Mouse (Mus musculus) midbrain, embryonic 12.5 days (tissue): ENCODE measurements around the gene Mmel1. TPM values are rescaled to one million over a fixed set of nuclear protein-coding genes. Genes with fewer than 3 reads are reported as not detected.
A peak's percentile ranks its signal among the peaks of the same experiment; 100 is the strongest.

Experiments used
- ATAC-seq: fragments of 200-750 bp; cut with Nextera tagmentation; 2 replicates; pipeline ENCODE4 v1.8.0; 2017; ENCODE audit warnings: low read depth, moderate TSS enrichment, moderate library complexity; ENCODE audit not compliant: low FRiP score
- H3K27ac ChIP-seq: fragments of 300-500 bp; sonication (generic); replicated peaks from 2 replicates; pipeline ENCODE4 v1.5.1; 2016; ENCODE audit warnings: mild to moderate bottlenecking
- H3K27me3 ChIP-seq: fragments of 300-500 bp; sonication (generic); 2 replicates; pipeline ENCODE4 v1.6.1; 2016; ENCODE audit warnings: mild to moderate bottlenecking
- H3K36me3 ChIP-seq: fragments of 300-500 bp; sonication (generic); 2 replicates; pipeline ENCODE4 v1.6.1; 2016
- H3K4me1 ChIP-seq: fragments of 300-500 bp; sonication (generic); 2 replicates; pipeline ENCODE4 v1.6.1; 2016
- H3K4me2 ChIP-seq: fragments of 300-500 bp; sonication (generic); replicated peaks from 2 replicates; pipeline ENCODE4 v1.6.1; 2016; ENCODE audit warnings: mild to moderate bottlenecking, moderate library complexity
- H3K4me3 ChIP-seq: fragments of 300-500 bp; sonication (generic); 2 replicates; pipeline ENCODE4 v1.5.1; 2016; ENCODE audit warnings: mild to moderate bottlenecking
- H3K9ac ChIP-seq: fragments of 300-500 bp; sonication (generic); replicated peaks from 2 replicates; pipeline ENCODE4 v1.6.1; 2016; ENCODE audit warnings: mild to moderate bottlenecking, moderate library complexity
- H3K9me3 ChIP-seq: fragments of 300-500 bp; sonication (generic); 2 replicates; pipeline ENCODE4 v1.6.1; 2016; ENCODE audit warnings: mild to moderate bottlenecking
- WGBS: fragments of 180-500 bp; shearing (Covaris S2); methylation state at CpG from one replicate; pipeline ENCODE4 v1.1.7; 2016; 5-methylcytosine and 5-hydroxymethylcytosine counted together
- polyA plus RNA-seq: library from polyadenylated mRNA; unstranded; fragments of >200 nt; fragmentation: Nextera tagmentation; extraction: Ambion mirVana; gene quantifications from 2 replicates; pipeline ENCODE4 v1.2.1, GENCODE M21; 2016

Gene Mmel1
- polyA plus RNA-seq, result 0.19 and 0.37 TPM in 2 replicates

- H3K27ac ChIP-seq, result no peak within 1 kb of the TSS
- no peak for ATAC-seq
- H3K4me1 ChIP-seq, result peaks cover 17% of the 10 kb centered on the region
- no peak within 1 kb of the TSS for H3K4me3 ChIP-seq
- H3K36me3 ChIP-seq, result no peaks in the 10 kb centered on the region
- H3K9me3 ChIP-seq, result no peaks in the 10 kb centered on the region
- 89% methylated on average over 7 of the region's 7 CpGs for WGBS
- H3K27me3 ChIP-seq, result peaks cover 44% of the 10 kb centered on the region
- no peak within 1 kb of the TSS for H3K9ac ChIP-seq
- H3K4me2 ChIP-seq, result no peak within 1 kb of the TSS
These were observed at the start of gene Mmel1 for GRCm38 (mm10) chr4:154869440-154869839. Gene Mmel1 (plus strand): TSS chr4:154869585.

DNA sequence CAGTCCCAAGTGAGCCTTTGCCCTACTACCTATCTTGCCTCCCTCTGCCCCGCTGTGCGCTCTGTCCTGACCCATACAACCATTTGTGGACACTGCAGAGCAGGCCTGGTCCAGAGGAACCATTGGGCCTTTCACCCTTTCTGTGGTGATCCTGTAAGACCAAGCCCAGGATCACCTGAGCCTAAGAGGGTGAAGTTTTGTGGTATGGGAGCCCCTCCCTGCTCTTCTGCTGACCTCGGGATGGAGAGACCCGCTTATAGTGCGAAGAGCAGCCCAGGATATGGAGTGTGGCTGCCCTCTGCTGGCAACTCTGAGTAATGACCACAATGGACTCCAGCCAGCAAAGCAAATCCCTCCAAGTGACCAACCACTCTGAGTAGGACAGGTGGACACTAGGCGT, 43.7 kb upstream of the Mmel1 start:
- H3K27me3 ChIP-seq, result peaks cover 32% of the 10 kb centered on the region
- H3K9ac ChIP-seq, result no peak overlapping the region
- H3K4me1 ChIP-seq, result peaks cover 3% of the 10 kb centered on the region; the same call in 1 of the 2 replicates
- ATAC-seq, result peak; percentile 54; the same call in 1 of the 2 replicates
- H3K9me3 ChIP-seq, result no peaks in the 10 kb centered on the region
- no peak overlapping the region for H3K4me2 ChIP-seq
- WGBS, result 32% methylated on average over 6 of the region's 6 CpGs
- H3K27ac ChIP-seq, result no peak overlapping the region
- H3K4me3 ChIP-seq, result no peak overlapping the region
- H3K36me3 ChIP-seq, result no peaks in the 10 kb centered on the region

DNA sequence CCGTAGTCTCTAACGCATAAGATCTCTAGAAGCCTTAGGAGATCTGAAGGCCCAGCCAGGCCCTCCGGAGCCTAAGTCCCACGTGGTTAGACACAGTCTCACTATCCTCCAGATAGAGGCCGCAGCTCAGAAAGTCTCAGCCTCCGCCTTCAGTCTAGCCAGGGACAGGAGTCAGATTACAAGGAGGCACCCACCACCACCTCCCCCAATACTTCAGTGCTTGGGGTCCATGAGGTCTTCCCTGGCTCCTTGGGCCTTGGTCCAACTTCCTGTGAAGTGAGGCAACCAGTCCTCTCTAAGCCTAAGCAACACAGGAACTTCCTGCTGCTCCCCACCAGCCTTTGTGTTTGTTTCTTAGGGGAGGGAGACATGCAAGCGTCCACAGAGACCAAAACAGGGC, 43.2 kb upstream of the Mmel1 start:
- Histone ChIP-seq H3K9me3 (no peaks in the 10 kb centered on the region), H3K27ac (no peak overlapping the region), H3K36me3 (no peaks in the 10 kb centered on the region), H3K4me3 (no peak overlapping the region), H3K9ac (no peak overlapping the region), H3K27me3 (peaks cover 32% of the 10 kb centered on the region), H3K4me1 (peaks cover 3% of the 10 kb centered on the region; the same call in 1 of the 2 replicates), H3K4me2 (no peak overlapping the region)
- no peak for ATAC-seq
- WGBS, result 60% methylated on average over 7 of the region's 7 CpGs

- peaks cover 32% of the 10 kb centered on the region for H3K27me3 ChIP-seq
- H3K4me3 ChIP-seq, result no peak overlapping the region
- WGBS, result 91% methylated on average over 7 of the region's 7 CpGs
- no peak overlapping the region for H3K27ac ChIP-seq
- H3K36me3 ChIP-seq, result no peaks in the 10 kb centered on the region
- ATAC-seq, result no peak
- H3K9ac ChIP-seq, result no peak overlapping the region
- peaks cover 3% of the 10 kb centered on the region; the same call in 1 of the 2 replicates for H3K4me1 ChIP-seq
- H3K9me3 ChIP-seq, result no peaks in the 10 kb centered on the region
- H3K4me2 ChIP-seq, result no peak overlapping the region
These were observed 42.2 kb upstream of the Mmel1 start for GRCm38 (mm10) chr4:154827181-154827580.

GRCm38 (mm10) chr4:154827861-154828610, 41.3 kb upstream of the Mmel1 start:
- 49% methylated on average over 10 of the region's 10 CpGs for WGBS

DNA sequence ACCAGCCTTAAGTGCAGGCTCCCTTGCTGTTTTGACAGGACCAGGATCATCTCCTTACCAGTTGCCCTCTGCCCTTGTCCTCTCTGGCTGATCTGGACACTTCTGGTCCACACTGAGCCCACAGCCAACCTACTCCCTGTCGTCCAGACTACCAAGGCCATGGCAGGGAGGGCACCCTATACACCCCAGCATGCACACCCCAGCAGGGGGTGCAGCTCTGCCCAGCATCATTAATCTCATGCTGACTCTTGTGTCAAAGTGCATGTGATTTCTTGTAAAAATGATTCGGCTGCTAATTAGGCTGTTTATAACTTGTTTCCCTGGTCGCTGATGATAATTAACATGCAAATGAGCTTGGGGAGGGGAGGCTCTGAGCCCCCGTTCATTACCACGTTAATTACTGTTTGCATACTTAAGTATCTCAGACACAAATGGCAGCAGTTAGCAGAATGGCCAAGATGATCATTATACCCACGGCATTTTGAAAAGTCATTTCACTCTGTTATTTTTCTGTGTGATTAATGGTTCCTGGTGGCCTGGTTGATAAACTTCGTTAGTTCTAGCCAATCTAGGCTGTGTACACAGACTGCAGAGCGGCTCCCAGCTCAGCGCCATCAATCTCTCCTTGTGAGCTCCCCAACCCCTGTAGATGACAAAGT, 37.3 kb upstream of the Mmel1 start:
- Histone ChIP-seq H3K9me3 (no peaks in the 10 kb centered on the region), H3K9ac (no peak overlapping the region), H3K4me2 (no peak overlapping the region), H3K4me3 (no peak overlapping the region), H3K27ac (no peak overlapping the region), H3K4me1 (peaks cover 14% of the 10 kb centered on the region; the same call in 1 of the 2 replicates), H3K27me3 (peaks cover 28% of the 10 kb centered on the region), H3K36me3 (no peaks in the 10 kb centered on the region)
- no peak for ATAC-seq
- WGBS, result 61% methylated on average over 9 of the region's 9 CpGs

More at GRCm38 (mm10) chr4:154827861-154828610, 41.3 kb upstream of the Mmel1 start:
- Histone ChIP-seq H3K9me3 (no peaks in the 10 kb centered on the region), H3K4me1 (peaks cover 5% of the 10 kb centered on the region; the same call in 1 of the 2 replicates), H3K9ac (no peak overlapping the region), H3K36me3 (no peaks in the 10 kb centered on the region), H3K4me3 (no peak overlapping the region), H3K4me2 (no peak overlapping the region), H3K27ac (no peak overlapping the region), H3K27me3 (peaks cover 31% of the 10 kb centered on the region)
- ATAC-seq, result no peak

DNA sequence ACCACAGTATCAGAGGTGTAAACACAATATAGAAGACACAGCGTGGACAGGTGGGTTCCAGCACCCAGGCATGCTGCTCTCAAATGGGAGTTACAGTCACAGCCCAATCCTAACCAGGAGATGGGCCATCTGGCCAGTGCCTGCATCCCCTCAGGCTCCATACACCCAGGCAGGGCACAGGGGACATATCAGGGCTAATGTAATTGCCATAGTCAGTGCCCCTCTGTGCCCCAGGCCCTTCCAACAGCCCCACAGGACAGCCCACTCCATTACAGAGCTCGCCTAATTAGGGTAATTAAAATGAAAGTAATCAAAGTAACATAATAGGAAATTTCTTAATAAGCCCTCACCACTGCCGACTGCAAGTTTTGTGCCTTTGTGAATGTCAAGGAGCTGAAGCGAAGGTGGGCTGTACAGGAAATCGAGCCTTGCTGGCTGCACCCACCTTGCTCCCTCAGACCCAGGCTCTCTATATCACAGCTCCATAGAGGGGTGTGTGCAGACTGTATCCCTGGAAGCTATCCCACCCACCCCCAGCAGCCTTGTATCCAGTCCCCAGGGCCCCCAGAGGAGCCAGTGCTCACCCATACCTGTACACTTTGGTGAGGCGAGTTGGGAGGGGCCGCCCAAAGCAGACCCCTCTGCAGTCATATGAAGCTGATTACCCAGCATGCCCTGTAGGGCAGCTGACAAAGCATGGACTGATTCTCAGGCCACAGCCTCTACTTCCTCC, 33.0 kb upstream of the Mmel1 start:
- H3K9me3 ChIP-seq, result no peaks in the 10 kb centered on the region
- no peak overlapping the region for H3K9ac ChIP-seq
- H3K27me3 ChIP-seq, result peaks cover 32% of the 10 kb centered on the region; the same call in 1 of the 2 replicates
- H3K27ac ChIP-seq, result no peak overlapping the region
- no peaks in the 10 kb centered on the region for H3K36me3 ChIP-seq
- WGBS, result 80% methylated on average over 7 of the region's 7 CpGs
- H3K4me3 ChIP-seq, result no peak overlapping the region
- peaks cover 11% of the 10 kb centered on the region; the same call in 1 of the 2 replicates for H3K4me1 ChIP-seq
- no peak overlapping the region for H3K4me2 ChIP-seq
- 0 out of 2 replicates have a peak, but pooled peaks have one; percentile 27 for ATAC-seq

- no peak within 1 kb of the TSS for H3K9ac ChIP-seq
- no peak within 1 kb of the TSS for H3K4me3 ChIP-seq
- H3K27ac ChIP-seq, result no peak within 1 kb of the TSS
- H3K27me3 ChIP-seq, result peaks cover 32% of the 10 kb centered on the region; the same call in 1 of the 2 replicates
- peaks cover 11% of the 10 kb centered on the region; the same call in 1 of the 2 replicates for H3K4me1 ChIP-seq
- 0 out of 2 replicates have a peak, but pooled peaks have one; percentile 19 for ATAC-seq
- H3K9me3 ChIP-seq, result no peaks in the 10 kb centered on the region
- no peak within 1 kb of the TSS for H3K4me2 ChIP-seq
- H3K36me3 ChIP-seq, result no peaks in the 10 kb centered on the region
- WGBS, result 60% methylated on average over 2 of the region's 2 CpGs
These were observed 32.2 kb upstream of the Mmel1 start, which contains the start of gene Ttc34 for GRCm38 (mm10) chr4:154837170-154837569. Gene Ttc34 (plus strand): TSS chr4:154837459.

DNA sequence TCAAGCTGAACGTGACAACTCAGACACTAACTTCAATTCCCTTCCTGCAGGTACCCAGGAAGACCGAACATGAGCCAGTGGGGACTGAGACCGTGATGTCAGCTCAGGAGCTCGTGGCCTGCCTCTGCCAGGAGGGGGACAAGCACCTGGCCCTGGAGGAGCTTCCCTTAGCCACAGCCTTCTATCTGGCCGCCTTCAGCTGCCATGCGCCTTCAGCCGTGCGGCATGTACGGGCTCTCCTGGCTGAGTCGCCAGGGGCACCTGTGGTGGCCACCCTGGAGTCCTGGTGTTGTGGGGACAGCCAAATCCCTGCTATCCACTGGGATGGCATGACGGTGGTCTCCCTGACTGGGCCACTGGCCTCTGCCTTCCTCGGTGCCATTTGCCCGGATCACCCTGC, 30.6 kb upstream of the Mmel1 start:
- Histone ChIP-seq H3K36me3 (no peaks in the 10 kb centered on the region), H3K9me3 (no peaks in the 10 kb centered on the region), H3K27ac (no peak overlapping the region), H3K4me1 (peaks cover 9% of the 10 kb centered on the region; the same call in 1 of the 2 replicates), H3K9ac (no peak overlapping the region), H3K4me3 (no peak overlapping the region), H3K27me3 (peaks cover 23% of the 10 kb centered on the region; the same call in 1 of the 2 replicates), H3K4me2 (no peak overlapping the region)
- WGBS, result 94% methylated on average over 13 of the region's 13 CpGs
- no peak for ATAC-seq

GRCm38 (mm10) chr4:154839406-154839805, 30.0 kb upstream of the Mmel1 start:
- H3K36me3 ChIP-seq, result no peaks in the 10 kb centered on the region
- WGBS, result 45% methylated on average over 11 of the region's 11 CpGs
- no peak overlapping the region for H3K4me2 ChIP-seq
- no peak overlapping the region for H3K9ac ChIP-seq
- H3K4me1 ChIP-seq, result peaks cover 9% of the 10 kb centered on the region; the same call in 1 of the 2 replicates
- no peak overlapping the region for H3K4me3 ChIP-seq
- no peaks in the 10 kb centered on the region for H3K9me3 ChIP-seq
- H3K27ac ChIP-seq, result no peak overlapping the region
- ATAC-seq, result no peak
- H3K27me3 ChIP-seq, result peaks cover 21% of the 10 kb centered on the region; the same call in 1 of the 2 replicates

GRCm38 (mm10) chr4:154852696-154853095, 16.7 kb upstream of the Mmel1 start:
- Histone ChIP-seq H3K4me2 (no peak overlapping the region), H3K27ac (no peak overlapping the region), H3K9ac (no peak overlapping the region), H3K36me3 (no peaks in the 10 kb centered on the region), H3K4me1 (peaks cover 14% of the 10 kb centered on the region), H3K9me3 (no peaks in the 10 kb centered on the region), H3K27me3 (peaks cover 40% of the 10 kb centered on the region), H3K4me3 (no peak overlapping the region)
- no peak for ATAC-seq
- 100% methylated on average over 1 of the region's 1 CpGs for whole genome bisulfite sequencing
